Mouse (Mus musculus) right cerebral cortex, postnatal 10 days (tissue): Measurements from ENCODE around the gene Gm49322.

ENCODE experiments used
- DNase-seq, 2 experiments: peaks; one replicate each; pipeline ENCODE4 v3.0.0; 2021; ENCODE audit warnings: low spot score in 2 of 2

Gene Gm49322

DNA sequence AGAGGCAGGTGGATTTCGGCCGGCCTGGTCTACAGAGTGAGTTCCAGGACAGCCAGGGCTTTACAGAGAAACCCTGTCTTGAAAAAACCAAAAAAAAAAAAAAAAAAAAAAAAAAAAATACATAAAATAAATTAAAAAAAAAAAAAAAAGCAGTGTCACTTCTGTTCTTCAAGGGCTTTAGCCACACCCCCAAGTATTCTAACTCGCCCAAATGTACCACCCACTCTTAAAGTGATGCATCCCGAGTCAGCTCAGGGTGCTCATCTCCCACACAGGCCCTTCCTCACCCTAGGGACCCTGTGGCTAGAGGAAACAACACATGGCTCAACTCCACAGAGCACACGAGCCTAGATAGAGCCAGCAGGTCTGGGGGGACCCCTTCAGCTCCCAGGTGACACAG is 22.8 kb upstream of the Gm49322 start:
- DNase-seq, result peak in 1 of 2 experiments; percentile 20

DNA sequence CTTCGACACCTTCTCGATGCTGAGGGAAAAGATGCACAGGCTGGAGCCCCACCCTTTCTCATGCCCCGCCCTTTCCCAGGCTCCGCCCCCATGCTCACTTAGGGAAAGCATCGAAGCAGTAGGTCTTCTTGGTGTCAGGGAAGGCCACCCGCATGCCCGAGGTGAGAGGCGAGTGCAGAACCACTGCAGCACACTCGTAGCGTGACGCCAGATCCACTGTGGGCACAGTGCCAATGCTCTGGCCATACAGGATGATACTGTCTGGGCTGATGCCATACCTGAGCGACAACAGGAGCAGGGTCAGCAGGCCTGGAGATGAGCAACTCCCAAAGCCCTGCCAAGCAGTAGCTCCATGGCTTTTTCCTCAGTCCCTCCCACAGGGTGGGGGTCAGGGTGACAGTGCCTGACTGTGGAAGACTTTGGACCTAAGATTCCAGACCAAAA is 21.8 kb upstream of the Gm49322 start:
- DNase-seq, result peak in 1 of 2 experiments; percentile 38

DNA sequence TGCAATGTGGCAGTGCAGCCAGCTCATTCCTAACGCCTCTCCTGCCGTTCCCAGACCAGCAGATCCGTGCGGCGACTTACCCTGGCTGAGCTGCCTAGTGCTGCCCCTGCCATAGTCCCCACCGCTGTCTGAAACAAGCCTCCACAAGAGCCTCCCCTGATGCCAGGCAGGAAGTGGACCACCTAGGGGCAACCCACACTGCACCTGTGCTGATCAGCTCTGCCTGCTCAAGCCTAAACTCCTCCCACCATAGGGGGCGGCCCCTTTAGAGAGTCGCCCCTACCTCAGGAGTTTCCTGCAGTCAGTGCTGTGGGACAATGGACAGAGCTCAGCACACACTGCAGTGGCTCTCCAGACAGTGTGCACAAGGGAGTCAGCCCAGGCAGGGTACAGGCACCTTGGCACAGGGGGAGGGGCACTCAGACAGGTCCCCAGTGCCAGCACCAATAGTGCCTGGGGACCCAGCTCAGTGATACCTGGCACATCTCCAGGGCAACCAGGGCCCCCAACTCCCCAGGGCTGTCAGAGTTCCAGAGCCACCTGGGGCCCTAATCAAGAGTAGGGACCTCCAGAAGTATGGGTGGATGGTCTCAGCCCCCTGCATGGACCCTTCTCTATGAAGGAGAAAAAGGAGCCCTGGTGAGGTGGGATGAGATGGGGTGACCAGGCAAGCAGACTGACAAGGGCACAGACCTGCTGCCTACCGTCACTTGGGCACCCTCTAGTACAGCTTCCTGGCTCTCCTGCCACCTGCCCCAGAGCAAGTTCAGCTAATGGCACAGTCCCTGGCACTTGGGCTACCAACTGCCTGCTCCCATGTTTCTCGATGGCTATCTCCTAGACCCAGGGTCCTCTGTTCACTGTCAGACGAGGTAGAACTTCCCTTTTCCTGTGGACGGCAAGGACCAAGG is 20.9 kb upstream of the Gm49322 start:
- DNase-seq, result peak in 1 of 2 experiments; percentile 33

DNA sequence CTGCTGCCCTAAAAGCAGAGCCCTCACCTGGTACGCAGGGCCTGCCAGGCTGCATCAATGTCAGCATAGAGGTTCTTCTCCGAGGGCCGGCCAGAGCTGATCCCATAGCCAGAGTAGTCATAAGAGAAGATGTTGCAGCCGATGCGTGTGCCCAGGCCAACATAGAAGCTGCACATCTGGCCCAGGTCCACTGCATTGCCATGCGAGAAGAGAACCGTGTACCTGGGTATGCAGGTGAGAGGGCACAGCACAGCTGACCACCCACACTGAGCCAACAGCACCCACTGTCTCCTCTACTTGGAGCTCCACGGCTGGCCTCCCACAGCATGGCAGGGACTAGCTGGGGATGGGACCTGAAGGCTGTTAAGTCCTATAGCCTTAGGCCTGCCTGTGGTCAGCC is 20.2 kb upstream of the Gm49322 start:
- DNase-seq, result peak in 1 of 2 experiments; percentile 26

DNA sequence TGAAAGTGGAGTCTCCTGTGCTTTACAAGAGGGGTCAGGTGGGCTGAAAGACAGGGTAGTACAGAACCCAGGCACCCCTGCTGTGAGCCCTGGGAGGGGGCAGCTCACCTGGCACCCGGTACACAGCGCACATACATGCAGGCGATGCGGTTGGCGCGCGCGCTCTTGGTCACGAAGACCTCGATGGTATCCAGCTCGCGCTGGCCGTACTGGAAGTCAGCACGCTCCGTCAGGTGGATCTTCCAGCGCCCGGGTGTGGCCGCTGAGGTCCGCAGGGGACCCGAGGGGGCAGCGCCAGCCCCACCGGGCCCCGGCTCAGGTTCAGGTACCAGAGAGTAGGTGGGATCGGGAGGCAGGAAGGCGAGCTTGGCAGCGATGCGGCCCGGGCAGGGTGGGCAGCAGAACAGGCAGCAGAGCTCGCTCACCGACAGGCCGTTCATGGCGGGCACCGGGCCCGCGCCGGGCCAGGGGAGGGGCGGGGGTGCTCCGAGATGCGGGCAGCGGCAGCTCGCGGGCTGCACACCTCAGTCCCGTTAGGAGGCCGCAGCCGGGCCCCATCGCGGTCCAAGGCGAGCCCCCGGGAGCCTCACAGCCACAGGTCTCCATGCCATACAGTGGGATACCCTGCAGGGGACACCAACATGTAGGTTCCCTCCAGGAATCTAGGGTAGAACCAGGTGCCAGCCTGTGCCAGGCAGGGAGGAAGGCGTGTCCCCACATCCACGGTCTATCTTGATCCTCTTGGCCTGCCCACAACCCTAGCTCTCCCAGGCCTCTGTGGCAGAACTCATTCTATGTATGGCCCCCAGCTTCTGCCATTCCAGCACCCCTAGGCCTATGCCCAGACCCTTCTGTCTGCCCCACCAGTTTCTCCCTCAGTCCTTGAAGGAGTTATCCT is 19.2 kb upstream of the Gm49322 start:
- DNase-seq, result peak in 1 of 2 experiments; percentile 37

DNA sequence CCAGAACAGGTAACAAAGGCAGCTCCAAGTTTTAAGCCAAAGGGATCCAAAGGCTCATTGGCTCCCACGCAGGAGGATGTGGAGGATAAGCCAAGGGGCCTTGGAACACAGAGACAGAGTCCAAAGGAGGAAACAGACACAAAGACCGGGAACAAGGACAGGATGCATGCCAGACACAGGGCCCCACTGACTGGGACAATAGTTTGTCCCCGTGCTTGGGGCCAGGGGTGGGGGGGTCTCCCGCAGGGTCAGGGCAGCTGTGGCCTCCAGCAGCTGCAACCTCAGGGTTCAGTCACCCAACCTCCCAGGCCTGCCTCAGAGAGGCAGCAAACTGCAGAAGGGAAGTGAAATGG is 18.5 kb upstream of the Gm49322 start:
- DNase-seq, result peak in 1 of 2 experiments; percentile 32

DNA sequence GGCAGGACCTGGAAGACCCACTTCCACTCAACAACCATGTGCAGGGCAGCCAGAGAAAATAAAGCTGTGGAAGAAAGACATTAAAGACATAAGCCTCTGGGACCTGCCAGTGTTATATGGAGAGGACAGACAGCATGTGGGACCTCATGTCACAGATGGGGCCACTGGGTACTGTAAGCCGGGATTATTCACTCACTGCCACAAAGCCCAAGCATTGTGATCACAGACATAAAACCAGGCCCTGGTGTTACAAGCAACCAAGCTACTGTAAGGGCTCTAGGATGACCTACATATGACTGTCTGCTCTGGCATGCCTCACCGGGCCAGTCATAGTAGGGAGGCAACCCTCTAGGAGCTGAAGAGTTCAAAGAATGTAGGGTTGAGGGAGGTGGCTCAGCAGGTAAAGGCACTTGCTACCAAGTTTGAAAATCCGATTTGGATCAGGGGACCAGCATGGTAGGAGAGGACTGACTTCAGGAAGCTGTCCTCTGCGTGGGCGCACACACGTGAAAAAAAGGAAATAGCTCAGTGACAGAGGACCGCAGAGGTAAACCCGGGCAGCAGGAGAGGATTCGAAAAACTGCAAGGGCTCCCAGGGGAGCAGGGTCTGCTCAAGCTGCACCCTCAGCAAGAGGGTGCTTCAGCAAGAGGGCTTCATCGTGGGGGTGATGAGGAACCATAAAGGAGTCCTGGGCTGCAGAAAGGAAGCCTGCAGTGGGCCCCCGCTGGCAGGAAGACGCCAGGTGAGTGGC is 16.5 kb upstream of the Gm49322 start:
- peak; percentile 46 to 55 for DNase-seq

DNA sequence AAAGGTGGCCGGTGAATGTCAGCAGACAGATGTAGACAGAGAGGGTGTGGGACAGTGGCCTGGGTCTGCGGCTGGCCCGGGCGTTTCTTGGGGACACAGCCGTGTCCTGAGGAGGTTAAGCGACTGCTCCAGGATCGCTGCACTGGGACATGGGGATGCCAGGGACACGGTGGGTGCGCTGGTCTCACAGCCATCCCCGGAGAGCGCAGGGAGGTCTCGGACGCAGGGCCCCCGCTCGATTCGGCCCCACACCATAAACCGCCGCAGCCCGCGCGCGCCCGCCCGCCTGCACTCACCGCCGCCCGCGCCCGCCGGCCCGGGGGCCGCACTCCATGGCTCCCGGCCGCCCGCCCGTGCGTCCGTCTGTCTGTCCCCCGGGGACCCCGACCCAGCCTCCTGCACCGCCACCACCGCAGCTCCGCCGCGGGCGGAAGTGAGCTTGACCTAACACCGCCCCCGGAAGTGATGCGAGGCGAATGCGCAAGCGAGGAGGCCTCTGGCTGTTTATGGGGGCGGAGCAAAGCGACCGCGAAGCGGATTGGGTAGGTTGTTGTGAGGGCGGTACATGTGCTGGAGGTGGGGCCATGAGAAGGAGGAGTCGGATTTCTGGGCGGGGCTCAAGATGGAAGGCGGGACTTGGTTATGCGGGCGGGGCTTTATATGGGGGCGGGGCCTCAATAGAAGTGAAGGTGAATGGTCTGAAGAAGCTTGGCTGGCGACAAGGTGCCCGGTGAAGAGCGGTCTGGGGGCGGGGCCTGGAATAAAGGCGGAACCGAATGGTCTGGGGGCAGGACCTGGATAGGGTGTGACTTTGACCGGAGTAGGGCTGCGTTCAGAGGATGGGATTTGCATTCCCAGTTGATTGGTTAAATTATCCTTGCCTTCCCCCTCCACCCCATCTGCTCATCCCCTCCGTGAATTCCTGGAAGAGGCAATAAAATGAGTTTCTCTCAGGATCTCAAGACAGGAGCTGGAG is 15.7 kb upstream of the Gm49322 start, which contains the start of gene Abhd17a:
TSS of gene Abhd17a (minus strand) at position 463 of the 976 bp plus-strand sequence.
- DNase-seq, result peak; percentile 98

DNA sequence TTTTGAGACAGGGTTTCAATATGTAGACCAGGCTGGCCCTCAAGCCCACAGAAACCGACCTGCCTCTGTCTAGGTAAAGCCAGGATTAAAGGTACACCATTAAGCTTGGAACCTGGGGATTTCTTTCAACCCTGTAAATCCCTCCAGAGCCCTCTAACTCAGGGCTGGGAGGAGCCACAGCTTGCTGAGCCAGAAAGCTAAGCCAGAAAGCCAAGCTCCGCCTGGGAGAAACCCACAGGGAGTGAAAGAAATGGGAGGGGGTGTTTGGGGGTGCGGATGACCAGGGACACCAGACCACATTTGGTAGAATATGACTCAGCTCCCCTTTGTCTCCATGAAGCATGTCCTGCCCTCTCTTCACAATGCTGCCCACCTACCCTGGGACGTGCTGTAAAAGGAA is 9.5 kb upstream of the Gm49322 start:
- DNase-seq, result no peak

DNA sequence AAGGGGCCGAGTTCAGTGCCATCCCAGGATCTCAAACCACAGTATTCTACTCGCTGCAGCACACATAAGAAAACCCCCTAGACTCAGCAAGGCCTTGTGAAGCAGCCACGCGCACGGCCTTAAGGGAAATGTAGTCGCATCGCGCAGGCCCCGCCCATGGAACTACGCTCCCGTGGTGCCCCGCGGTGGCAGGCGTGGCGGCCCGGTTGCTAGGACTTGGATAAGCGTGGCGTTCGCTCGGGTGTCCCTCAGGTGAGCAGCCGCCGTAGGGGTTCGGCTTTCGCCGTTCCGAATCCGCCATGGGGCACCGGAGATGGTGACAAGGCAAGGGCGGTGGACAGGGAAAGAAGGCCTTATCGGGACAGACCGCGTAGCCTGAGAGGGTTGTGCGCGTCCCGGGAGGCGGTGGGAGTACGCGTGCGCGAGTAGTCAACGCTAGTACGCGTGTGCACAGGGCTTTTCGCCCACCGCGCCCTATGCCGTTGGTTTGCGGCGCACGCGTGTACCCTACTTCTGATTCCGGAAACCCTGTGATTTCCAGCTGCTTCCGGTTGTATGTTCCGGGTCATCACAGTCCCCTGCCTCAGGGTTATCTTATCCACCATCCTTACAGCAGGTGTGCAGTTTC is 3.0 kb upstream of the Gm49322 start, which contains the start of the genes Scamp4 and Adat3:
TSS of gene Scamp4 (plus strand) at position 175 of the 628 bp plus-strand sequence.
TSS of gene Adat3 (plus strand) at position 183 of the 628 bp plus-strand sequence.
- peak; percentile 97 for DNase-seq

DNA sequence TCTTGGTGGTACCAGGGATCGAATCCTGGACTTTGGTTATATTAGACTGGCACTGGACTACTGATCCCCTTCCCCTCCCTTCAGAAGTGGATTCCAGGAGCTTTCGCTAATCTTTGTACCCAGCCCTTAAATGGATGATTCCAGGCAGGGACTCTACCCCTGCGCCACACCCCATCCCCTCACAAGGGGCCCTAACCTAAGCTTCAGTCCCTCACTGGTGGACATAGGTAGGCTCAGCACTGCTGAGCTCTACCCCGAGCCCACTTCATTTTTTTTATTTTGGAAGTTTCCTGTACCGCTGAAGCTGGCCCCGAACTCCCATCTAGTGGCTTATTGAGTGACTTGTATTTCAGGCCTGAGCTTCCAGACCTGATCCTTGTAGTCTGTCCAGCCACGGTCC is 2.5 kb upstream of the Gm49322 start:
- no peak for DNase-seq

DNA sequence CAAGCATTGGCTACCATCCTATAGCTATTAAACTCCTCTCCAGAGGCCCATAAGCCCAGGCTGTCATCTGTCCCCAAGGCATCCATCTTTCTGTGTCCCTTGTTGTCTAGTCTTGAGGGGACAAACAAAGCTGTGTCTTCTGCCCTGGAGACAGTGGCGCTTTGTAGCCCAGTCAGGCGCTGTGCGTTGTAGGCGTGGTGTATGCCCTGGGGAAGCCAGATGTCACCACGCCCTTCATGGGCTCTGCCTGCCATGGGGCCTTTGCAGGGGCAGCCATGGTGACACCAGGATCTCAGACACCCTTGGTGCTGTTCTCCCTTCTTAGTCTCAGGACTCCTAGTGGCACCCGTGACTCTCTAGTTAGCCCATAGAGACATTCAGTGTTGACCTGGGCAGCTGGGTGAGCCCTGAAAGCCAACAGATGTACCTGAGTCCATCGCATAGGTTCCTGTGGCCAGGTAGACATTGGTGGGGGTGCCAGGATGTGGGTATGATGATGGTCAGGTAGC is 1.8 kb upstream of the Gm49322 start:
- no peak for DNase-seq

DNA sequence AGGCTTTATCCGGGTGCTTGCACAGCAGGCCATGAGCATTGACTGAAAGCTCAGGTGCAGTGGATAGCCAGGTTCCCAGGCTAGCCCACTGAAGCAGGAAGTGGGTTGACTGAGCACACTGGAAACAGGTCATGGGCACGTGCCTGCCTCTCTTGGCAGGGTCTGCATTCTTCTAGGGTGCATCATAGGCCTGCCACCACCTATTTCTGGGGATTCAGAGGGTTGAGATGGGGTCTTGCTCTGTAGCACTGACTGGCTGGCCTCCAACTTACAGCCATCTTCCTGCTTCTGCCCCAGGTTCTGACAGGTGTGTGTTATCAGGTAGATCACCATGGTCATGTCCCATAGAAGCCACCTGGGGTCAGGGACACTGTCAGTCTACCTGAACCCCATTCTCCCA is 833 bp upstream of the Gm49322 start:
- no peak for DNase-seq

DNA sequence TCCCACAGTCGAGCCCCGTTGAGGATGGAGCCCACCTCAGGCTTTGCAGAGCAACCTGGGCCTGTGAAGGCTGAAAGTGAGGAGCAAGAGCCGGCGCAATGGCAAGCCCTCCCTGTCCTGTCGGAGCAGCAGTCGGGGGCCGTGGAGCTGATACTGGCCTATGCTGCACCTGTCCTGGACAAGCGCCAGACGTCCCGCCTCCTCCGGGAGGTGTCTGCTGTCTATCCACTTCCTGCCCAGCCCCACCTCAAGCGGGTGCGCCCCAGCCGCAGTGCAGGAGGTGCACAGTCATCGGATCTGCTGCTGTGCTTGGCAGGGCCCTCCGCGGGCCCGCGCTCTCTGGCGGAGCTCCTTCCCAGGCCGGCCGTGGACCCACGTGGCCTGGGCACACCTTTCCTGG is 485 bp downstream of the Gm49322 start:
- no peak for DNase-seq

DNA sequence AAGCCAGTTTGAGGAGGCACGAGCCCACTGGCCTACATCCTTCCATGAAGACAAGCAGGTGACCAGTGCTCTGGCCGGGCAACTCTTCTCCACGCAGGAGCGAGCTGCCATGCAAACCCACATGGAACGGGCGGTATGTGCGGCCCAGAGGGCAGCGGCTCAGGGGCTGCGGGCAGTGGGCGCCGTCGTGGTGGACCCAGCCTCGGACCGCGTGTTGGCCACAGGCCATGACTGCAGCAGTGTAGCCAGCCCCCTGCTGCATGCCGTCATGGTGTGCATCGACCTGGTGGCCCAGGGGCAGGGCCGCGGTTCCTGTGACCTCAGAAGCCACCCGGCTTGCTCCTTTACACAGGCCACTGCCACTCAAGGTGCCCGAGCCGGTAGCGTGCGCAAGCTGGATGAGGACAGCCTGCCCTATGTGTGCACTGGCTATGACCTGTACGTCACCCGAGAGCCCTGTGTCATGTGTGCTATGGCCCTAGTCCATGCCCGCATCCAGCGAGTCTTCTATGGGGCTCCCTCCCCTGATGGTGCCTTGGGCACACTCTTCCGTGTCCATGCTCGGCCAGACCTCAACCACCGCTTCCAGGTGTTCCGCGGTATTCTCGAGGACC is 1.0 kb downstream of the Gm49322 start:
- DNase-seq, result no peak

DNA sequence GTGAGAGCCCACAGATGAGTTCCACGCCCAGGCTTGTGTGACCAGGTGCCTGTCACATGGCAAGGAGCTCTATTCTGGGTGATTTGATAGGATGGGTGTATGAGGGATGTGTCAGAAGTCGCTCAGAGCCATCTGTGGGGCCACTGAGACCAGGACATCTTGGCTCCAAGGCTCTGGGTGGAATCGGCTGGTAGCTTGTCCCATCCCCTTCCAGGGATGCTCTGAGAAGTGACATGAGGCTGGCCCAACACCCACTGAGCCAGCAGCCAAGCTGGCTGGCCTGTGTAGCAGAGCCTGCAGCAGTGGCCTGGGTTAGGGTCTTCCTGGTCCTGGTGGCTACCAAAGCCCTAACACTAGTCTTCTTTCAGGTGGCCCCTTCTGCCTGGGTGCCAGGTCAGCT is 2.6 kb downstream of the Gm49322 start:
- DNase-seq, result no peak

DNA sequence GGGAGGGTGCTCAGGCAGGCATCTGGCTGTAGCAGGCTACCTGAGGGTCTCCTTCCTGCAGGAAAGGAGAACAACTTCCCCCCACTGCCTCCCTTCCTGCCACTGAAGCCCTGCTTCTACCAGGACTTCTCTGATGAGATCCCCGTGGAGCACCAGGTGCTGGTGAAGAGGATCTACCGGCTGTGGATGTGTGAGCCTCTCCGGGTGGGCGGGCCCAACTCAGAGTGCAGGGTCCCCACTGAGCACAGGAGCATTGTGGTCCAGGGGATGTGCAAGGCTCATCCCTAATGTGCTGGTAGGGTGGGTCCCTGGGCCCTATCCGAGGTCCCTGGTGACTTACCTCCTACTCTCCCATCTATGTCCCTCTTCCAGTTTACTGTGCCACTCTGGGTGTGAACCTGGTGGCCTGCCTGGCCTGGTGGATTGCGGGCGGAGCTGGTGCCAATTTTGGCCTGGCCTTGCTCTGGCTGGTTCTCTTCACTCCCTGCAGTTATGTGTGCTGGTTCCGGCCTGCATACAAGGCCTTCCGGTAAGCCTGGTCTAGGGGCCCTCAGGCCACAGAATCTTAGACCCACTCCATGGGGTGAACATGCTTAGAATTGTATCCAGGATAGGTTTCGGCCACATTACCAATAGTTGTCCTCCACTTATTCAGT is 3.6 kb downstream of the Gm49322 start:
- no peak for DNase-seq

DNA sequence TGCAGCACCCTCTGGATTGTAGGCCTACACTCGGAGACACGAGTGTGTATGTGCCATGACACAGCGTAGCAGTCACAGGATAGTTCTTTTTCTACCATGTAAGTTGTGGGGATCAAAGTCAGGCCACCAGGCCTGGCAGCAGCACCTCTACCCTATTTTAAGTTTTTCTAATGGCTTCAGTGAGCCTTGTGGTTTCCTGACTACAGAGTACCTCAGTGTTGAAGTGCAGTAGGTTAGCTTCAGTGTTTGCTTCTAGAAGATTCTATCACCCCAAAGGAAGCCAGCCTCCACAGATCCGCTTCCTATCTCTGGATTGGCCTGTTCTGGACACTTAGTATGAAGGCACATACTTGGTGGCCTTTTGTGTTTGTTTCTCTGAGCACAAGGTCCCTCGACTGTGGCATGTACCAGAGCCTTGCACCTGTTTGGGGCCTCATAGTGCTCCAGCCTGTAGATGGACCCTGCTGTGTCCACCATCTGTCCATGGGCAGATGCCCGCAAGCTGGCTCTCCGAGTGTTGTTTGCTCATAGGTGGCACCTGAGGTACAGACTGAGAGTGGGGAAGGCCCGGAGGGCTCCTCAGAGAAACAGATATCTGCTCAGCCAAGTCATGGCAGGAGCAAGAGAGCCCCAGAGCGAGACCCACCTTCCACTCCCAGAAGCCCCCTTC is 4.4 kb downstream of the Gm49322 start:
- DNase-seq, result no peak
